Mouse (Mus musculus): ENCODE measurements around the gene Smc6. TPM values are rescaled to one million over a fixed set of nuclear protein-coding genes. Genes with fewer than 3 reads are reported as not detected.

Gene Smc6
- polyA plus RNA-seq (2014; fragmentation: Nextera tagmentation; extraction: Ambion mirVana), result 134 and 139 TPM in 2 replicates

- Histone ChIP-seq H3K36me3 (ENCODE audit: control insufficient read depth, insufficient read depth, low read length) (no peaks in the 10 kb centered on the region), H3K4me1 (ENCODE audit: control insufficient read depth, insufficient read depth, low read length) (peaks cover 24% of the 10 kb centered on the region), H3K4me3 (ENCODE audit: low read depth, low read length) (peak within 1 kb of the TSS; percentile 91), H3K9ac (ENCODE audit: low read depth, low read length) (peak within 1 kb of the TSS; percentile 92), H3K27me3 (replicated peaks; ENCODE audit: control insufficient read depth, insufficient read depth, low read length) (no peaks in the 10 kb centered on the region), H3K9me3 (ENCODE audit: control insufficient read depth, low read length) (no peaks in the 10 kb centered on the region), H3K27ac (replicated peaks; ENCODE audit: low read depth, low read length) (peak within 1 kb of the TSS; percentile 92), H3K4me2 (ENCODE audit: low read depth, low read length) (peak within 1 kb of the TSS; percentile 93)
- ATAC-seq (ENCODE audit: low read depth), result peak; percentile 98
- peak; percentile 98 for DNase-seq (ENCODE audit: low spot score)
- 1% methylated on average over 36 of the region's 83 CpGs for WGBS
Observed at GRCm38 (mm10) chr12:11265382-11266281, at the start of gene Smc6, which contains the start of gene Gen1. Gene Smc6 (plus strand): TSS chr12:11265886. Gene Gen1 (minus strand): TSS chr12:11265801.

DNA sequence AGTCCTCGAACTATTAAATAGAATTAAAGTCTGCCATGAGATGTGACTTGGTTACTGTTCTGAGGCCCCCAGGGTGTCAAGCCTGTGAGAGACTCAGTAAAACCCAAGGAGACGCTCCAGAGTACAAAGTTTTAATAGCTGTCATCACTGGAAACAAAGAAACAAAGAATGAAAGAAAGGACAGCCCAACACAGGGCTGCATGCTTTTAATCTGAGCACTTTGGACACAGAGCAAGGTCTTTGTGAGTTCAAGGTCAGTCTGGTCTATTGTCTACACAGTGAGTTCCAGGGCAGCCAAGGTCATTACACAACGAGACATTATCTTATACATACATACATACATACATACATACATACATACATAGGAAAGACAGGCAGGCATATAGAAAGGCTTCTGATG, 49.2 kb upstream of the Smc6 start:
- DNase-seq (ENCODE audit: low spot score), result no peak
- H3K4me1 ChIP-seq (ENCODE audit: control insufficient read depth, insufficient read depth, low read length), result no peaks in the 10 kb centered on the region
- H3K27me3 ChIP-seq (replicated peaks; ENCODE audit: control insufficient read depth, insufficient read depth, low read length), result no peaks in the 10 kb centered on the region
- H3K9me3 ChIP-seq (ENCODE audit: control insufficient read depth, low read length), result no peaks in the 10 kb centered on the region
- ATAC-seq (ENCODE audit: low read depth), result no peak
- no peak overlapping the region for H3K4me2 ChIP-seq (ENCODE audit: low read depth, low read length)
- H3K36me3 ChIP-seq (ENCODE audit: control insufficient read depth, insufficient read depth, low read length), result no peaks in the 10 kb centered on the region
- no peak overlapping the region for H3K4me3 ChIP-seq (ENCODE audit: low read depth, low read length)
- H3K9ac ChIP-seq (ENCODE audit: low read depth, low read length), result no peak overlapping the region
- no peak overlapping the region for H3K27ac ChIP-seq (replicated peaks; ENCODE audit: low read depth, low read length)
- 83% methylated on average over 3 of the region's 3 CpGs for WGBS

DNA sequence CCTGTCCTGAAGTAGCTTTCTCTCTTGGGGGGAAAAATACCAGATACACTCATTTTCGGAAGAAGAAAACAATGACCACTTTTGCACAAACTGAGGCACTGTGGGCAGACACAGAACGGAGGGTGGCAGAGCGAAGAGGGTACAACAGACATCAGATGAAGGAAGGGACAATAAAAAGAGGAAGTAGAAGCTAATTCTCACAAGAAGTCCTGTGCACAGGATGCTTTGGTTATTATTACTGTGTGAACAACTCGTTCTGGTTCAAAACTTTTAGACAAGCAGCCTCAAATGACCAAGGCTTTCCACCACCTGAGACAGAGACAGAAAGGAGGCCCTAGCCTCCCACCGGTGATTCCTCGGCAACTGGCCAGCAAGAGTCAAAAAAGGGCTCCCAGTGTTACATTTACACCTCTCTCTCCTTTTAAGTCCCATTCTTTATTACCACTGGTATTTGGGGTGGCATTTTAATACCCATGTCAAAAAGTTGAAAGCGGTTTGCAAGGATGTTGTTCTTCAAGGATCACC, 47.9 kb upstream of the Smc6 start:
- Histone ChIP-seq H3K27me3 (replicated peaks; ENCODE audit: control insufficient read depth, insufficient read depth, low read length) (no peaks in the 10 kb centered on the region), H3K4me2 (ENCODE audit: low read depth, low read length) (no peak overlapping the region), H3K36me3 (ENCODE audit: control insufficient read depth, insufficient read depth, low read length) (no peaks in the 10 kb centered on the region), H3K9me3 (ENCODE audit: control insufficient read depth, low read length) (no peaks in the 10 kb centered on the region), H3K4me1 (ENCODE audit: control insufficient read depth, insufficient read depth, low read length) (peaks cover 9% of the 10 kb centered on the region), H3K27ac (replicated peaks; ENCODE audit: low read depth, low read length) (no peak overlapping the region), H3K4me3 (ENCODE audit: low read depth, low read length) (no peak overlapping the region), H3K9ac (ENCODE audit: low read depth, low read length) (no peak overlapping the region)
- DNase-seq (ENCODE audit: low spot score) (no peak), ATAC-seq (ENCODE audit: low read depth) (no peak)
- 78% methylated on average over 7 of the region's 7 CpGs for WGBS

DNA sequence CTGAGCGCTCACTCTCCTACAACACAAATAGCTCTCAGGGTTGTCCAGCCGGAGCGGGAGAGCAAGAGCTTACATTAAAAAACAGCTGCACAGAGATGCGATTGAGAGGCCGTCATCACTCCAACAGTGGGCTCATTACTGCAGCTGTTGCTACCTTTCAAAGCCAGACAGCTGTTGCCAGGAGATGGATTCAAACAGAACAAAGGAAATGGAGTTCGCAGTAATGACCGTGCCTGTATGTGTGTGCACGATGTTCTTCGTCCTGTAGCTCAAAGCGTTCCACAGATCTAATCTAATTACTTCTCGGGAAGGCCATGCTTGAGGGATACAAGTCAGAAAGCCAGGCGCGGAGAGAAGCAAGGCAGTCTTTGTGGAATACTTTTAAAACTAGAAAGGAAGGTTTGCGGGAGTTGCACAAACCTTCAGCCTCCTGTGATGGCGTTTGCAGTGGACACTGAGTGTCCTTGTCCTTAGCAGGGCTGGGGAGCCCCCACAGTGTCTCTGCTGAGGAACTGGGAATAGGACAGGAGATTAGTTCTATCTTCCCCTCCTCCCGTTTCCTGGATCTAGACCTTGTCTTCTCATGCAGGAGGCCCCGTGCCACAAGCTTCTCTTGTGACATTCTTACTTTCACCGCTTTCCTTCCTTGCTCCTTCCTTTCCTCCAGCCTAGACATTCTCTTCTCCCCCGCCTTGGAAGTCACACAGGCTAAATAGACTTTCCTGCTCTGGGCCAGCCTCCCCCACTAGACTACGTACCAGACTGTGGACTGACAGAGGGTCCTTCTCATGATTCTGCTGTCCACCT, 44.0 kb upstream of the Smc6 start:
- 42% methylated on average over 20 of the region's 20 CpGs for WGBS
- H3K9ac ChIP-seq (ENCODE audit: low read depth, low read length), result peak overlapping the region; percentile 25
- H3K9me3 ChIP-seq (ENCODE audit: control insufficient read depth, low read length), result no peaks in the 10 kb centered on the region
- H3K4me2 ChIP-seq (ENCODE audit: low read depth, low read length), result peak overlapping the region; percentile 19; the same call in 1 of the 2 replicates
- no peak overlapping the region for H3K4me3 ChIP-seq (ENCODE audit: low read depth, low read length)
- peaks cover 9% of the 10 kb centered on the region for H3K4me1 ChIP-seq (ENCODE audit: control insufficient read depth, insufficient read depth, low read length)
- peak; percentile 91 for DNase-seq (ENCODE audit: low spot score)
- H3K36me3 ChIP-seq (ENCODE audit: control insufficient read depth, insufficient read depth, low read length), result no peaks in the 10 kb centered on the region
- H3K27ac ChIP-seq (replicated peaks; ENCODE audit: low read depth, low read length), result peak overlapping the region; percentile 82
- no peaks in the 10 kb centered on the region for H3K27me3 ChIP-seq (replicated peaks; ENCODE audit: control insufficient read depth, insufficient read depth, low read length)
- peak; percentile 93 for ATAC-seq (ENCODE audit: low read depth)

DNA sequence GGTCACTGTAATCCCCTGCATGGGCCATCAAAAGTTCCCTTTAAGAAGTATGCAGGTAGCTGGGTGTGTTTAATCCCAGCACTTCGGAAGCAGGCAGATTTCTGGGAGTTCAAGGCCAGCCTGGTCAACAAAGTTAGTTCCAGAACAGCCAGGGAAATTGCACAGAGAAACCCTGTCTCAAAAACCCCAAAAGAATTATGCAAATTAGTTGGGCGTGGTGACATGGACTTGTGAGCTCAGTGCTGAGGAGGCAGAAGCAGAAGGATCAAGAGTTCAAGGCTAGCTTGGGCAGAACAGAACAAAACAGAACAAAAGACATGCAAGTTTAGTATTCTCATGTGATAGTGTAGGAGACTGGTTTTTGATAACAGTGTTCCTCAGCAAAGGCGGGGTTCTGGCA, 43.1 kb upstream of the Smc6 start:
- no peak overlapping the region for H3K4me2 ChIP-seq (ENCODE audit: low read depth, low read length)
- DNase-seq (ENCODE audit: low spot score), result no peak
- ATAC-seq (ENCODE audit: low read depth), result no peak
- H3K9me3 ChIP-seq (ENCODE audit: control insufficient read depth, low read length), result no peaks in the 10 kb centered on the region
- no peaks in the 10 kb centered on the region for H3K36me3 ChIP-seq (ENCODE audit: control insufficient read depth, insufficient read depth, low read length)
- 64% methylated on average over 3 of the region's 3 CpGs for WGBS
- peaks cover 9% of the 10 kb centered on the region for H3K4me1 ChIP-seq (ENCODE audit: control insufficient read depth, insufficient read depth, low read length)
- no peak overlapping the region; the same call in 1 of the 2 replicates for H3K9ac ChIP-seq (ENCODE audit: low read depth, low read length)
- no peak overlapping the region for H3K4me3 ChIP-seq (ENCODE audit: low read depth, low read length)
- H3K27me3 ChIP-seq (replicated peaks; ENCODE audit: control insufficient read depth, insufficient read depth, low read length), result no peaks in the 10 kb centered on the region
- H3K27ac ChIP-seq (replicated peaks; ENCODE audit: low read depth, low read length), result peak overlapping the region; percentile 82

DNA sequence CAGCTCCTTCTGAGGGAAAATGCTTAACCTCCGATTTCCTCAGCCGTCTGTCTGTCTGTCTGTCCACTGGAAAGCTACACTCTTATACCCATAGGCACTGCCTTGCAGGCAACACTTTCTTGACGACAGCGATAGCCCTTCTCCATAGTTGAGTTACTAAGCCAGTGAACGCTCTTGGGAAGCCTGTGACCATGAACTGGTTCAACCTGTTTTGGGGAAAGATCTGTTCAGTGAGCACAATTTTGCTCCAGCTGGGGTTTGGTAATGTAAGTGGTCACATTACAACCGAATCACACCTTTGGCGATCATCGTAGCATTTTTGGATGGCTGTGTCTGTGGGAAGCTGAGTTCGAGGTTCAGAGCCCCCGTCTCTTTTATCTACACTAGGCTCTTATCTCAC, 42.6 kb upstream of the Smc6 start:
- H3K9ac ChIP-seq (ENCODE audit: low read depth, low read length), result no peak overlapping the region
- H3K4me3 ChIP-seq (ENCODE audit: low read depth, low read length), result no peak overlapping the region
- DNase-seq (ENCODE audit: low spot score) (peak; percentile 73), ATAC-seq (ENCODE audit: low read depth) (peak; percentile 30; the same call in 1 of the 2 replicates)
- 78% methylated on average over 10 of the region's 10 CpGs for WGBS
- no peak overlapping the region for H3K4me2 ChIP-seq (ENCODE audit: low read depth, low read length)
- H3K27me3 ChIP-seq (replicated peaks; ENCODE audit: control insufficient read depth, insufficient read depth, low read length), result no peaks in the 10 kb centered on the region
- no peak overlapping the region for H3K27ac ChIP-seq (replicated peaks; ENCODE audit: low read depth, low read length)
- no peaks in the 10 kb centered on the region for H3K9me3 ChIP-seq (ENCODE audit: control insufficient read depth, low read length)
- H3K4me1 ChIP-seq (ENCODE audit: control insufficient read depth, insufficient read depth, low read length), result peaks cover 9% of the 10 kb centered on the region
- no peaks in the 10 kb centered on the region for H3K36me3 ChIP-seq (ENCODE audit: control insufficient read depth, insufficient read depth, low read length)

DNA sequence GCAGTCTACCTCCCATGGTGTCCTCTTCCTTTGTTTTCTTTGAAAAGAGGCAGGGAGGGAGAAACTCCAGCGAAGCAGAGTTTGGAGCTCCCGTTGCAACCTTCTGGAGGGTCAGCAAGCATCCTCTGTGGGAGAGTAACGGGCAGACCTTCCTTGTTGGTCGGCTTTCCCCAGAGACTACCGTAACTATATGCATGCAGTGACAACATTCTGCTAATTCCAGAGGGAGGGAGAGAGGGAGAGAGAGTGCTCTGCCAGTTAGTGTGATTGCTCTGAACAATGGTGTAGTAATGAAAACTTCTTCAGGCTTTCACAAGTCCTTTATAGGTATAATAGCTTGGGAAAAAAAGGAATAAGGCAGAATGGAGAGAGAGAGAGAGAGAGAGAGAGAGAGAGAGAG, 41.0 kb upstream of the Smc6 start:
- Histone ChIP-seq H3K27ac (replicated peaks; ENCODE audit: low read depth, low read length) (no peak overlapping the region), H3K4me3 (ENCODE audit: low read depth, low read length) (no peak overlapping the region), H3K9me3 (ENCODE audit: control insufficient read depth, low read length) (no peaks in the 10 kb centered on the region), H3K9ac (ENCODE audit: low read depth, low read length) (no peak overlapping the region), H3K4me1 (ENCODE audit: control insufficient read depth, insufficient read depth, low read length) (peaks cover 9% of the 10 kb centered on the region), H3K27me3 (replicated peaks; ENCODE audit: control insufficient read depth, insufficient read depth, low read length) (no peaks in the 10 kb centered on the region), H3K36me3 (ENCODE audit: control insufficient read depth, insufficient read depth, low read length) (no peaks in the 10 kb centered on the region), H3K4me2 (ENCODE audit: low read depth, low read length) (no peak overlapping the region)
- ATAC-seq (ENCODE audit: low read depth), result no peak
- DNase-seq (ENCODE audit: low spot score), result peak; percentile 53
- WGBS, result 9% methylated on average over 5 of the region's 5 CpGs

DNA sequence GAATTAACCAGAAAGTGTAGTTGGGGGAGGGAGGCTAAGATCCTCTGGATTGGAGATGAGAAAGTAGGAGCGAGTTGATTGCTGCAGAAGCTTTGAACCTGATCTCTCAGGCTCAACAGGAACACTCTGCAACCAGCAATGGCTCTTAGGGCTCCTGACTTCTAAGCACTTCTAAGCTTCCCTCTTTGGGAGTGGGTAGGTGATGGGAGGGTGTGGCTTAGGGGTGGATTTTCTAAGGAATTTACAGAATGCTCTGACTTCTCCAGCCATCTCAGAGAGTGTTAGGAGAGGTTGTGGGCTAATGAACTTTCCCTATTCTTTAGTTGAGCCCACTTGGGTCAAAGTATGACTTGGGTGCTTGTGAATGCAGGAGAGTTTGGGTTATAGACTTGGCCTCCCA, 39.6 kb upstream of the Smc6 start:
- Histone ChIP-seq H3K4me3 (ENCODE audit: low read depth, low read length) (no peak overlapping the region), H3K36me3 (ENCODE audit: control insufficient read depth, insufficient read depth, low read length) (no peaks in the 10 kb centered on the region), H3K9me3 (ENCODE audit: control insufficient read depth, low read length) (no peaks in the 10 kb centered on the region), H3K27me3 (replicated peaks; ENCODE audit: control insufficient read depth, insufficient read depth, low read length) (no peaks in the 10 kb centered on the region), H3K27ac (replicated peaks; ENCODE audit: low read depth, low read length) (peak overlapping the region; percentile 44; the same call in 1 of the 2 replicates), H3K4me1 (ENCODE audit: control insufficient read depth, insufficient read depth, low read length) (peaks cover 9% of the 10 kb centered on the region), H3K4me2 (ENCODE audit: low read depth, low read length) (no peak overlapping the region), H3K9ac (ENCODE audit: low read depth, low read length) (no peak overlapping the region)
- DNase-seq (ENCODE audit: low spot score), result peak; percentile 20
- no peak for ATAC-seq (ENCODE audit: low read depth)
- 44% methylated on average over 1 of the region's 1 CpGs for WGBS

Measured in embryonic facial prominence, embryonic 14.5 days (tissue).